9 mouse cellular contexts compared by ENCODE assay signal in genomic region chr7:100922907-100923306, GRCm38 (mm10). TPM values are rescaled to one million over a fixed set of nuclear protein-coding genes. Genes with fewer than 3 reads are reported as not detected.
DNase-seq lines count a peak whose midpoint lies in the region; ATAC-seq and TF ChIP-seq lines count a peak whose summit lies in the region.
"Had no signal": no experiment of that assay in that cellular context is flagged by ENCODE, and none has a peak within 500 bp of the region (broad histone marks: within the 10 kb centered on the region; RNA-seq: fewer than 3 reads in every experiment).

No protein-coding gene starts in this region.

- H3K4me2 ChIP-seq in heart, embryonic 12.5 days = no peak overlapping the region
- peak overlapping the region; percentile 87; the same call in 1 of the 2 replicates for H3K4me2 ChIP-seq in lung, embryonic 14.5 days

- no peak for DNase-seq in heart, postnatal 4 days
- no peak for DNase-seq in lung, embryonic 14.5 days
- no peak for DNase-seq in lung, postnatal 36 days
- DNase-seq in brain, adult 2 months (ENCODE audit: low read depth, low spot score) = peak; percentile 42
- DNase-seq in limb, embryonic 10.5 days (ENCODE audit: low spot score) = no peak
- no peak for DNase-seq in thymus, postnatal 4 days
- DNase-seq in embryo, embryonic 10 days (ENCODE audit: low spot score) = no peak
- DNase-seq: cerebellum, postnatal 36 days had no signal

- H3K4me1 ChIP-seq in heart, embryonic 12.5 days (replicated peaks) = peaks cover 95% of the 10 kb centered on the region
- H3K4me1 ChIP-seq in lung, embryonic 14.5 days (ENCODE audit: insufficient read depth) = peaks cover 67% of the 10 kb centered on the region
- peaks cover 97% of the 10 kb centered on the region for H3K4me1 ChIP-seq in limb, embryonic 10.5 days

- H3K27me3 ChIP-seq in heart, embryonic 12.5 days (replicated peaks) = no peaks in the 10 kb centered on the region
- no peaks in the 10 kb centered on the region for H3K27me3 ChIP-seq in lung, embryonic 14.5 days (ENCODE audit: insufficient read depth, low read length)
- no peaks in the 10 kb centered on the region for H3K27me3 ChIP-seq in limb, embryonic 10.5 days (ENCODE audit: low read depth, poor library complexity, severe bottlenecking)

- peak overlapping the region; percentile 32; the same call in 1 of the 2 replicates for H3K9ac ChIP-seq in heart, embryonic 12.5 days
- 0 out of 2 replicates have a peak overlapping the region, but pooled peaks have one; percentile 2 for H3K9ac ChIP-seq in lung, embryonic 14.5 days

- H3K4me3 ChIP-seq in heart, embryonic 12.5 days = no peak overlapping the region
- no peak overlapping the region for H3K4me3 ChIP-seq in lung, embryonic 14.5 days (ENCODE audit: low read depth, low read length)
- 0 out of 2 replicates have a peak overlapping the region, but pooled peaks have one; percentile 6 for H3K4me3 ChIP-seq in limb, embryonic 10.5 days

- H3K36me3 ChIP-seq in heart, embryonic 12.5 days = peaks cover 19% of the 10 kb centered on the region
- H3K36me3 ChIP-seq in lung, embryonic 14.5 days (ENCODE audit: insufficient read depth) = peaks cover 58% of the 10 kb centered on the region
- H3K36me3 ChIP-seq in limb, embryonic 10.5 days = peaks cover 78% of the 10 kb centered on the region

- no peak for TF ChIP-seq CTCF in lung, embryonic 14.5 days (IDR thresholded peaks at IDR 0.05; ENCODE audit: low read depth)

- 80% methylated on average over 4 of the region's 4 CpGs for WGBS in heart, embryonic 12.5 days
- WGBS in lung, embryonic 14.5 days = 80% methylated on average over 4 of the region's 4 CpGs
- WGBS in limb, embryonic 10.5 days = 97% methylated on average over 4 of the region's 4 CpGs

- ATAC-seq in heart, embryonic 12.5 days (ENCODE audit: insufficient number of reproducible peaks, low FRiP score) = no peak
- no peak for ATAC-seq in lung, embryonic 14.5 days (ENCODE audit: insufficient read depth)

- 0 out of 2 replicates have a peak overlapping the region, but pooled peaks have one; percentile 5 for H3K27ac ChIP-seq in heart, embryonic 12.5 days (ENCODE audit: poor library complexity, severe bottlenecking)
- no peak overlapping the region; the same call in 1 of the 2 replicates for H3K27ac ChIP-seq in lung, embryonic 14.5 days (ENCODE audit: low read depth)
- H3K27ac ChIP-seq in limb, embryonic 10.5 days = peak overlapping the region; percentile 59

- no peaks in the 10 kb centered on the region for H3K9me3 ChIP-seq in heart, embryonic 12.5 days (replicated peaks)
- no peaks in the 10 kb centered on the region for H3K9me3 ChIP-seq in lung, embryonic 14.5 days (ENCODE audit: low read depth, low read length)
- no peaks in the 10 kb centered on the region for H3K9me3 ChIP-seq in limb, embryonic 10.5 days (replicated peaks)

RNA-seq across cellular contexts. Expression of gene Arhgef17, which starts 9.0 kb away (rescaled TPM):
- polyA plus RNA-seq in heart, embryonic 12.5 days (2016; fragmentation: Nextera tagmentation; extraction: Ambion mirVana) = 8.7 and 10.6 TPM in 2 replicates
- total RNA-seq in heart, postnatal 4 days (2021) = 10 to 100 TPM; 37.0 to 38.4 TPM
- polyA plus RNA-seq in lung, embryonic 14.5 days (2014; fragmentation: Nextera tagmentation; extraction: Ambion mirVana) = 18.5 and 22.5 TPM in 2 replicates
- polyA plus RNA-seq in limb, embryonic 10.5 days (2016; fragmentation: Nextera tagmentation; extraction: Ambion mirVana) = 9.6 and 11.0 TPM in 2 replicates

RNA-seq across cellular contexts. Expression of gene P2ry6, which starts 51.5 kb away (rescaled TPM):
- polyA plus RNA-seq in heart, embryonic 12.5 days (2016; fragmentation: Nextera tagmentation; extraction: Ambion mirVana) = 2.3 and 2.6 TPM in 2 replicates
- total RNA-seq in heart, postnatal 4 days (2021) = 1 to 10 TPM; 2.5 to 2.6 TPM
- 9.4 and 10.9 TPM in 2 replicates for polyA plus RNA-seq in lung, embryonic 14.5 days (2014; fragmentation: Nextera tagmentation; extraction: Ambion mirVana)
- 1.1 and 1.6 TPM in 2 replicates for polyA plus RNA-seq in limb, embryonic 10.5 days (2016; fragmentation: Nextera tagmentation; extraction: Ambion mirVana)

RNA-seq across cellular contexts. Expression of gene Relt, which starts 59.7 kb away (rescaled TPM):
- polyA plus RNA-seq in heart, embryonic 12.5 days (2016; fragmentation: Nextera tagmentation; extraction: Ambion mirVana) = 4.1 TPM in 2 replicates
- total RNA-seq in heart, postnatal 4 days (2021) = 1 to 10 TPM; 5.6 to 6.4 TPM
- 3.8 and 4.1 TPM in 2 replicates for polyA plus RNA-seq in lung, embryonic 14.5 days (2014; fragmentation: Nextera tagmentation; extraction: Ambion mirVana)
- 5.9 and 7.9 TPM in 2 replicates for polyA plus RNA-seq in limb, embryonic 10.5 days (2016; fragmentation: Nextera tagmentation; extraction: Ambion mirVana)
